Mouse (Mus musculus) neural tube, embryonic 14.5 days (tissue): ENCODE results near the gene Zcchc13. TPM values are rescaled to one million over a fixed set of nuclear protein-coding genes. Genes with fewer than 3 reads are reported as not detected.

Source experiments
- ATAC-seq: fragments of 200-750 bp; cut with Nextera tagmentation; 2 replicates; pipeline ENCODE4 v1.8.0; 2017; ENCODE audit warnings: low read depth, mild to moderate bottlenecking, moderate TSS enrichment, moderate library complexity
- H3K27ac ChIP-seq: fragments of 300-500 bp; sonication (generic); 2 replicates; pipeline ENCODE4 v1.5.1; 2014; ENCODE audit warnings: low read depth, mild to moderate bottlenecking, control low read depth, low read length, moderate library complexity, mixed read lengths
- H3K27me3 ChIP-seq: fragments of 300-500 bp; sonication (generic); 2 replicates; pipeline ENCODE4 v1.6.1; 2014; ENCODE audit warnings: low read length; ENCODE audit not compliant: control insufficient read depth, insufficient read depth
- H3K36me3 ChIP-seq: fragments of 300-500 bp; sonication (generic); 2 replicates; pipeline ENCODE4 v1.6.1; 2014; ENCODE audit warnings: low read length, mixed read lengths; ENCODE audit not compliant: control insufficient read depth, insufficient read depth
- H3K4me1 ChIP-seq: fragments of 300-500 bp; sonication (generic); 2 replicates; pipeline ENCODE4 v1.6.1; 2014; ENCODE audit warnings: low read length; ENCODE audit not compliant: control insufficient read depth, insufficient read depth
- H3K4me2 ChIP-seq: fragments of 300-500 bp; sonication (generic); 2 replicates; pipeline ENCODE4 v1.6.1; 2014; ENCODE audit warnings: mild to moderate bottlenecking, low read depth, low read length, control low read depth
- H3K4me3 ChIP-seq: fragments of 300-500 bp; sonication (generic); 2 replicates; pipeline ENCODE4 v1.5.1; 2014; ENCODE audit warnings: low read depth, low read length, control low read depth, mixed read lengths
- H3K9ac ChIP-seq: fragments of 300-500 bp; sonication (generic); replicated peaks from 2 replicates; pipeline ENCODE4 v1.6.1; 2014; ENCODE audit warnings: low read depth, mild to moderate bottlenecking, control low read depth, low read length, mixed read lengths
- H3K9me3 ChIP-seq: fragments of 300-500 bp; sonication (generic); 2 replicates; pipeline ENCODE4 v1.6.1; 2016; ENCODE audit warnings: low read length; ENCODE audit not compliant: control insufficient read depth
- WGBS: fragments of 180-500 bp; shearing (Covaris S2); extraction: QIAGEN DNeasy Blood & Tissue Kit; methylation state at CpG from one replicate; pipeline ENCODE4 v1.1.7; 2014; 5-methylcytosine and 5-hydroxymethylcytosine counted together
- polyA plus RNA-seq: library from polyadenylated mRNA; unstranded; fragments of >200 nt; fragmentation: Nextera tagmentation; extraction: Ambion mirVana; gene quantifications from 2 replicates; pipeline ENCODE4 v1.2.1, GENCODE M21; 2014

The Zcchc13 gene
- polyA plus RNA-seq, 1 experiment from 2014 or later, result not detected

GRCm38 (mm10) chrX:103624426-103625168 is 5.8 kb upstream of the Zcchc13 start:
- ATAC-seq, result no peak
- no peaks in the 10 kb centered on the region for H3K36me3 ChIP-seq
- no peak overlapping the region for H3K4me2 ChIP-seq
- no peak overlapping the region for H3K27ac ChIP-seq
- H3K4me3 ChIP-seq, result no peak overlapping the region
- WGBS, result 28% methylated on average over 5 of the region's 5 CpGs
- H3K9me3 ChIP-seq, result no peaks in the 10 kb centered on the region
- no peaks in the 10 kb centered on the region for H3K27me3 ChIP-seq
- no peak overlapping the region for H3K9ac ChIP-seq
- H3K4me1 ChIP-seq, result no peaks in the 10 kb centered on the region

GRCm38 (mm10) chrX:103628890-103629289 is 1.5 kb upstream of the Zcchc13 start:
- H3K4me1 ChIP-seq, result no peaks in the 10 kb centered on the region

GRCm38 (mm10) chrX:103633895-103634294 is 3.5 kb downstream of the Zcchc13 start:
- no peak overlapping the region for H3K4me3 ChIP-seq
- no peak for ATAC-seq
- no peaks in the 10 kb centered on the region for H3K9me3 ChIP-seq
- H3K4me2 ChIP-seq, result no peak overlapping the region
- no peak overlapping the region for H3K9ac ChIP-seq
- H3K4me1 ChIP-seq, result no peaks in the 10 kb centered on the region
- no peaks in the 10 kb centered on the region for H3K36me3 ChIP-seq
- no peak overlapping the region for H3K27ac ChIP-seq
- 0 out of 2 replicates have a peak, but pooled peaks cover 3% of the 10 kb centered on the region for H3K27me3 ChIP-seq

More at GRCm38 (mm10) chrX:103628890-103629289, 1.5 kb upstream of the Zcchc13 start:
- Histone ChIP-seq H3K4me2 (no peak overlapping the region), H3K4me3 (no peak overlapping the region), H3K9me3 (no peaks in the 10 kb centered on the region), H3K9ac (no peak overlapping the region), H3K27me3 (no peaks in the 10 kb centered on the region), H3K36me3 (no peaks in the 10 kb centered on the region), H3K27ac (no peak overlapping the region)
- ATAC-seq, result no peak
- 72% methylated on average over 1 of the region's 1 CpGs for WGBS

GRCm38 (mm10) chrX:103636021-103636420 is 5.6 kb downstream of the Zcchc13 start:
- Histone ChIP-seq H3K9me3 (no peaks in the 10 kb centered on the region), H3K4me3 (no peak overlapping the region)

GRCm38 (mm10) chrX:103638566-103638965 is 8.2 kb downstream of the Zcchc13 start:
- WGBS, result 85% methylated on average over 5 of the region's 5 CpGs
- Histone ChIP-seq H3K9me3 (no peaks in the 10 kb centered on the region), H3K9ac (no peak overlapping the region), H3K36me3 (no peaks in the 10 kb centered on the region), H3K4me3 (no peak overlapping the region), H3K27ac (no peak overlapping the region), H3K4me2 (no peak overlapping the region), H3K27me3 (0 out of 2 replicates have a peak, but pooled peaks cover 3% of the 10 kb centered on the region), H3K4me1 (no peaks in the 10 kb centered on the region)
- ATAC-seq, result no peak

More at GRCm38 (mm10) chrX:103636021-103636420, 5.6 kb downstream of the Zcchc13 start:
- H3K36me3 ChIP-seq, result no peaks in the 10 kb centered on the region
- 0 out of 2 replicates have a peak, but pooled peaks cover 3% of the 10 kb centered on the region for H3K27me3 ChIP-seq
- H3K4me1 ChIP-seq, result no peaks in the 10 kb centered on the region
- no peak overlapping the region for H3K27ac ChIP-seq
- H3K4me2 ChIP-seq, result no peak overlapping the region
- ATAC-seq, result no peak
- H3K9ac ChIP-seq, result no peak overlapping the region

GRCm38 (mm10) chrX:103644301-103644700 is 13.9 kb downstream of the Zcchc13 start:
- no peak overlapping the region for H3K27ac ChIP-seq
- H3K9me3 ChIP-seq, result no peaks in the 10 kb centered on the region
- H3K27me3 ChIP-seq, result no peaks in the 10 kb centered on the region
- no peaks in the 10 kb centered on the region for H3K4me1 ChIP-seq
- no peaks in the 10 kb centered on the region for H3K36me3 ChIP-seq
- no peak overlapping the region for H3K4me2 ChIP-seq
- H3K4me3 ChIP-seq, result no peak overlapping the region
- no peak for ATAC-seq
- H3K9ac ChIP-seq, result no peak overlapping the region
- WGBS, result 93% methylated on average over 1 of the region's 1 CpGs

- H3K4me2 ChIP-seq, result no peak overlapping the region
- H3K9me3 ChIP-seq, result no peaks in the 10 kb centered on the region
- 55% methylated on average over 1 of the region's 1 CpGs for WGBS
- H3K4me3 ChIP-seq, result no peak overlapping the region
- H3K9ac ChIP-seq, result no peak overlapping the region
- no peak for ATAC-seq
- no peaks in the 10 kb centered on the region for H3K36me3 ChIP-seq
- no peak overlapping the region for H3K27ac ChIP-seq
- H3K27me3 ChIP-seq, result 0 out of 2 replicates have a peak, but pooled peaks cover 2% of the 10 kb centered on the region
- H3K4me1 ChIP-seq, result no peaks in the 10 kb centered on the region
Measured at GRCm38 (mm10) chrX:103652048-103652447, 21.7 kb downstream of the Zcchc13 start.

- Histone ChIP-seq H3K4me2 (no peak overlapping the region), H3K36me3 (no peaks in the 10 kb centered on the region), H3K4me3 (no peak overlapping the region), H3K27me3 (0 out of 2 replicates have a peak, but pooled peaks cover 2% of the 10 kb centered on the region), H3K9me3 (no peaks in the 10 kb centered on the region), H3K9ac (no peak overlapping the region), H3K4me1 (no peaks in the 10 kb centered on the region), H3K27ac (no peak overlapping the region)
- WGBS, result 27% methylated on average over 2 of the region's 2 CpGs
- ATAC-seq, result no peak
Measured at GRCm38 (mm10) chrX:103653021-103653420, 22.6 kb downstream of the Zcchc13 start.

- no peaks in the 10 kb centered on the region for H3K4me1 ChIP-seq
- no peaks in the 10 kb centered on the region for H3K9me3 ChIP-seq
- no peak overlapping the region for H3K4me2 ChIP-seq
- no peak for ATAC-seq
- H3K27ac ChIP-seq, result no peak overlapping the region
- no peaks in the 10 kb centered on the region for H3K36me3 ChIP-seq
- H3K27me3 ChIP-seq, result 0 out of 2 replicates have a peak, but pooled peaks cover 2% of the 10 kb centered on the region
- no peak overlapping the region for H3K9ac ChIP-seq
- 53% methylated on average over 4 of the region's 4 CpGs for WGBS
- H3K4me3 ChIP-seq, result no peak overlapping the region
Measured at GRCm38 (mm10) chrX:103658985-103659384, 28.6 kb downstream of the Zcchc13 start.
